Mouse (Mus musculus): ENCODE data around the gene Rabac1. TPM values are rescaled to one million over a fixed set of nuclear protein-coding genes. Genes with fewer than 3 reads are reported as not detected.

Rabac1 gene
- polyA plus RNA-seq, 1 experiment from 2014 or later = 126 TPM

- Histone ChIP-seq H3K4me1 (replicated peaks) (peaks cover 48% of the 10 kb centered on the region), H3K9me3 (no peaks in the 10 kb centered on the region), H3K36me3 (no peaks in the 10 kb centered on the region), H3K4me3 (no peak overlapping the region; the same call in 1 of the 2 replicates), H3K27me3 (ENCODE audit: insufficient read depth, poor library complexity, severe bottlenecking) (peaks cover 66% of the 10 kb centered on the region), H3K27ac (no peak overlapping the region)
- 85% methylated on average over 8 of the region's 8 CpGs for WGBS
- DNase-seq (ENCODE audit: low spot score) = no peak
Observed at GRCm38 (mm10) chr7:25003820-25004388, 31.4 kb upstream of the Rabac1 start.

DNA sequence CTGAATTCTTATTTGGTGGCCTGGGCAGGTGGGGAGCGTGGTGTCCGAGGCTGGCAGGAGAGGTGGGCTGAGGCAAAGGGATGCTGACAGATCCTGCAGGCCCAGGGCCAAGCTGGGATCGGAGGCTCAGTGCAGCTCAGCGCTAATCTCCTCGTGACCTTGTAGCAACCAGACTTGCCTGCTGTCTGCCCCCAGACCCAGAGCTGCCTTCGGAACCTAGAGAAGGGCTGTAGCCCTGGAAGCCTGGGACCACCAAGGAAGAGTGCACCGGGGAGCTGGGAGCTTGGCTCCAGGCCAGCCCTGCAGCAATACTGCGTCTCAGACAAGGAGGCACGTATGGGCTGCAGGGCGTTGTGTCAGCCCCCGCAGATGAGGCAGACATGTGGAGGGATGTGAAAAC lies 30.7 kb upstream of the Rabac1 start:
- DNase-seq (ENCODE audit: low spot score) = no peak
- H3K4me1 ChIP-seq (replicated peaks) = peaks cover 42% of the 10 kb centered on the region
- H3K9me3 ChIP-seq = no peaks in the 10 kb centered on the region
- no peak overlapping the region for H3K27ac ChIP-seq
- H3K4me3 ChIP-seq = no peak overlapping the region; the same call in 1 of the 2 replicates
- H3K36me3 ChIP-seq = no peaks in the 10 kb centered on the region
- H3K27me3 ChIP-seq (ENCODE audit: insufficient read depth, poor library complexity, severe bottlenecking) = peaks cover 60% of the 10 kb centered on the region
- WGBS = 66% methylated on average over 11 of the region's 11 CpGs

GRCm38 (mm10) chr7:25000711-25001110 lies 28.2 kb upstream of the Rabac1 start:
- H3K4me3 ChIP-seq = no peak overlapping the region
- no peak for DNase-seq (ENCODE audit: low spot score)
- H3K27ac ChIP-seq = no peak overlapping the region
- 77% methylated on average over 12 of the region's 12 CpGs for WGBS
- H3K9me3 ChIP-seq = no peaks in the 10 kb centered on the region
- H3K36me3 ChIP-seq = no peaks in the 10 kb centered on the region; the same call in 1 of the 2 replicates
- H3K27me3 ChIP-seq (ENCODE audit: insufficient read depth, poor library complexity, severe bottlenecking) = peaks cover 34% of the 10 kb centered on the region
- H3K4me1 ChIP-seq (replicated peaks) = peaks cover 24% of the 10 kb centered on the region

DNA sequence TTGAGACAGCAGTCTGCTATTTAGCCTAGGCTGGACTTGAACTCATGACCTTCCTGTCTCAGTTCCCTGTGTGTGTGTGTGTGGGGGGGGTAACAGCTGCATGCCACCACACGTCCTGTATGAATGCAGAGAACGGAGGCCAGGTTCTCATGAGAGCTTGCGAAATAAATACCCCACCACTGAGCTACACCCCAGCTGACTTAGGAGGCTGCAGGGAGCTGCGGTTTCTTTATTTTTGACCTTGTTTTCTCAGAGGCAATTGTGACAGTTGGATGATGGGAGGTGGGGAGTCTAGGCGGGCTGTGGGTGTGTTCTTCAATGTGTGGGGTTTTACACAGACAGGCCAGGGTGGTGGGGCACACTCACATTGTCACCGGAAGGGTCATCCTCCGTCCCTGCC lies 27.7 kb upstream of the Rabac1 start:
- H3K27me3 ChIP-seq (ENCODE audit: insufficient read depth, poor library complexity, severe bottlenecking) = peaks cover 29% of the 10 kb centered on the region
- no peak for DNase-seq (ENCODE audit: low spot score)
- no peaks in the 10 kb centered on the region; the same call in 1 of the 2 replicates for H3K36me3 ChIP-seq
- peaks cover 19% of the 10 kb centered on the region for H3K4me1 ChIP-seq (replicated peaks)
- no peak overlapping the region for H3K27ac ChIP-seq
- no peak overlapping the region for H3K4me3 ChIP-seq
- no peaks in the 10 kb centered on the region for H3K9me3 ChIP-seq
- WGBS = 81% methylated on average over 7 of the region's 7 CpGs

DNA sequence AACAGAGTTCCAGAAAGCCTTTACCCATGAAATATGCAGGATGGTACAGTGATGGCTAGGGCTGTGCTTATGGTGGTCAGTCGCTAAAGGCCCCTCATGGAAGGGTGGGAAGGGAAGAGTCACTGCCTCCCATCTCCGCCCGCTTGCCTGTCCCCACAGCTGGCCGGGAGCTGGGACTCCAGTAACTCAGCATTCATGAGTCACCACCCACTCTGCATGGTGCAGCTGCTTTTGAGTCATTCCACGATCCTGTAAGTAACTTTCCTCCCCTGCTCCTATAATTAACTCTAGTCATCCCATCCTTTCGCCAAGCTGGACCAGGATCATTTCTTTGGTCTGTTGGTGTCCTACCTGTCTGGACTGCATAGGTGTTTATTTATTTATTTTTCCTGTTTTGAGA lies 20.5 kb upstream of the Rabac1 start:
- 79% methylated on average over 6 of the region's 6 CpGs for WGBS
- Histone ChIP-seq H3K27ac (no peak overlapping the region), H3K4me3 (no peak overlapping the region), H3K9me3 (no peaks in the 10 kb centered on the region), H3K4me1 (replicated peaks) (no peaks in the 10 kb centered on the region), H3K27me3 (ENCODE audit: insufficient read depth, poor library complexity, severe bottlenecking) (no peaks in the 10 kb centered on the region), H3K36me3 (peaks cover 15% of the 10 kb centered on the region; the same call in 1 of the 2 replicates)
- no peak for DNase-seq (ENCODE audit: low spot score)

DNA sequence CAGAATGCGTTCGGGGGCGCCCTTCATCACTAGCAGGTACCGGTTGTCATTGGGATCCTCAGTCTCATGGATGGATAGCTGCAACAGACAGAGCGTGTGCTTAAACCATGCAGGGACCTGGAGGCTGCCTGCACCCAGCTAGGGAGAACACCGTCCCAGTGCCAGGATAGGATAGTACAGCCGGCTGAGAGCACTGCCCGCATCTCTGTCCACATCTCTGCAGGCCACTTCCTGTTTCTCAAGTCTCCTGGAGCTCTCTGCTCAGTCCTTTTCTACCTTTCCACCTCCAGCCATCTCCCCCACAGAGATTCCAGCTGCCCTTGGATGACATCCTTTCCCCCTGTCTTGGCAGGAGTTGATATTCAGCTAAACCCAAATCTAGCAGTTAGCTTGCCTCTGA lies 17.9 kb upstream of the Rabac1 start:
- Histone ChIP-seq H3K4me1 (replicated peaks) (no peaks in the 10 kb centered on the region), H3K27ac (no peak overlapping the region), H3K27me3 (ENCODE audit: insufficient read depth, poor library complexity, severe bottlenecking) (no peaks in the 10 kb centered on the region), H3K4me3 (no peak overlapping the region), H3K9me3 (no peaks in the 10 kb centered on the region), H3K36me3 (peaks cover 36% of the 10 kb centered on the region; the same call in 1 of the 2 replicates)
- no peak for DNase-seq (ENCODE audit: low spot score)
- WGBS = 83% methylated on average over 8 of the region's 8 CpGs

DNA sequence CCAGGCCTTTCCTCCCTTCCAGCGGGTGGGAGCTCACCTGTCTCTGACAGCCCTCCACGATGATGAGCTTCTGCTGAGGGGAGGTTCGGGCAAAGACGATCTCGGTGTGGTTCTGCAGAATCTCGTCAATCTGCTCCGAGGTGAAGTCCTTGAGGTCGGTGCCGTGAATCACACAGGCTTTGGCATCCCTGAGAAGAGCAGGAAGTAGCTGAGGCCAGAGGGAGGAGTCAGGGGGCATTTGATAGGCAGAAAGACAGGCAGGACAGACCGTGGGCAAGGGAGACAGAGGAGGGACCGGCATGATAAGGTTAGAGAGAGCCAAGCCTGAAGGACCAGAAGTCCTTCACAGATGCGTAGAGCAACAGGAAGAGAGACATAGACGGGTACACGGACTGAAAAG lies 15.4 kb upstream of the Rabac1 start:
- no peaks in the 10 kb centered on the region for H3K27me3 ChIP-seq (ENCODE audit: insufficient read depth, poor library complexity, severe bottlenecking)
- no peak overlapping the region for H3K4me3 ChIP-seq
- 88% methylated on average over 14 of the region's 14 CpGs for WGBS
- no peak for DNase-seq (ENCODE audit: low spot score)
- no peak overlapping the region for H3K27ac ChIP-seq
- no peaks in the 10 kb centered on the region; the same call in 1 of the 2 replicates for H3K9me3 ChIP-seq
- H3K36me3 ChIP-seq = peaks cover 32% of the 10 kb centered on the region; the same call in 1 of the 2 replicates
- no peaks in the 10 kb centered on the region for H3K4me1 ChIP-seq (replicated peaks)

GRCm38 (mm10) chr7:24985799-24986198 lies 13.2 kb upstream of the Rabac1 start:
- 71% methylated on average over 5 of the region's 5 CpGs for WGBS
- no peaks in the 10 kb centered on the region for H3K27me3 ChIP-seq (ENCODE audit: insufficient read depth, poor library complexity, severe bottlenecking)
- DNase-seq (ENCODE audit: low spot score) = no peak

DNA sequence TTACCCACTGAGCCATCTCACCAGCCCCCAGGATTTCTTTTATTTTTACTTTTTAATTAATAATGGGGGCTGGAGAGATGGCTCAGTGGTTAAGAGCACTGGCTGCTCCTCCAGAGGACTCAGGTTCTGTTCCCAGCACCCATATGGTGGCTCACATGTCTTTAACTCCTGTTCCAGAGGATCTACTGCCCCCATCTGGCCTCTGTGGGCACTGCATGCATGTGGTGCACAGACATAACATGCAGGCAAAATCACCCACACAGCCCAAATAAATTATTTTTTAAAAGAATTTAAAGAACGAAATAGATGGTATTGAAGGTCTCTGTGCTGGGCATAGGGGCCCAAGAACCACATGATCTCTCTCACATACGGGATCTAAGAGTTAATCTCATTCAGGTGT lies 11.8 kb upstream of the Rabac1 start:
- no peak overlapping the region for H3K4me3 ChIP-seq
- DNase-seq (ENCODE audit: low spot score) = no peak
- WGBS = 88% methylated on average over 2 of the region's 2 CpGs
- no peaks in the 10 kb centered on the region; the same call in 1 of the 2 replicates for H3K9me3 ChIP-seq
- peaks cover 38% of the 10 kb centered on the region; the same call in 1 of the 2 replicates for H3K36me3 ChIP-seq
- no peaks in the 10 kb centered on the region for H3K27me3 ChIP-seq (ENCODE audit: insufficient read depth, poor library complexity, severe bottlenecking)
- H3K27ac ChIP-seq = no peak overlapping the region
- no peaks in the 10 kb centered on the region for H3K4me1 ChIP-seq (replicated peaks)

More at GRCm38 (mm10) chr7:24985799-24986198, 13.2 kb upstream of the Rabac1 start:
- Histone ChIP-seq H3K27ac (no peak overlapping the region), H3K9me3 (no peaks in the 10 kb centered on the region; the same call in 1 of the 2 replicates), H3K4me3 (no peak overlapping the region), H3K36me3 (peaks cover 39% of the 10 kb centered on the region; the same call in 1 of the 2 replicates), H3K4me1 (replicated peaks) (no peaks in the 10 kb centered on the region)

- DNase-seq (ENCODE audit: low spot score) = no peak
- Histone ChIP-seq H3K9me3 (no peaks in the 10 kb centered on the region; the same call in none of the 2 replicates), H3K27me3 (ENCODE audit: insufficient read depth, poor library complexity, severe bottlenecking) (0 out of 2 replicates have a peak, but pooled peaks cover 3% of the 10 kb centered on the region), H3K4me1 (replicated peaks) (no peaks in the 10 kb centered on the region), H3K36me3 (peaks cover 44% of the 10 kb centered on the region), H3K4me3 (no peak overlapping the region), H3K27ac (no peak overlapping the region)
- WGBS = 88% methylated on average over 5 of the region's 5 CpGs
Observed at GRCm38 (mm10) chr7:24983396-24983795, 10.8 kb upstream of the Rabac1 start.

- Histone ChIP-seq H3K4me3 (no peak overlapping the region), H3K4me1 (replicated peaks) (no peaks in the 10 kb centered on the region), H3K36me3 (peaks cover 27% of the 10 kb centered on the region), H3K27ac (no peak overlapping the region), H3K27me3 (ENCODE audit: insufficient read depth, poor library complexity, severe bottlenecking) (0 out of 2 replicates have a peak, but pooled peaks cover 3% of the 10 kb centered on the region), H3K9me3 (no peaks in the 10 kb centered on the region; the same call in none of the 2 replicates)
- 82% methylated on average over 7 of the region's 7 CpGs for WGBS
- no peak for DNase-seq (ENCODE audit: low spot score)
Observed at GRCm38 (mm10) chr7:24980439-24980838, 7.9 kb upstream of the Rabac1 start.

DNA sequence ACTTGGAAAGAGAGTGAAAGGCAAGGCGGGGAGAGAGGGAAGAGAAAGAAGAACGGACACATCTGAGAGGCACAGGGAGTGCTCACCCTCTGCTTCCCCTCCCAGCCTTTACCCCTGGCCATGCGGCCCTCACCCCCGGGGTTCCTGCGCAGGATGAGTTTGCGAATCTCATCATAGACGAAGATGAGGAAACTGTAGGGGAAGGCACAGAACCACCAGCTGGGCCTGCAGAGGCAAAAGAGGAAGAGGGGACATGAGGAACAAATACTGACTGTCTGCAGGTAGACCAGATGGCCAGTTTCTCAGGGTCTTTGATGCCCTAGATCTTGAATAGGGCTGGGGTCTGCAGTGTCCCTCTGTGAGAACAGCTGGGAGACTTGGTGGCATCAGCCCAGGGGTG lies 6.2 kb upstream of the Rabac1 start:
- WGBS = 86% methylated on average over 7 of the region's 7 CpGs
- Histone ChIP-seq H3K9me3 (no peaks in the 10 kb centered on the region; the same call in 1 of the 2 replicates), H3K27me3 (ENCODE audit: insufficient read depth, poor library complexity, severe bottlenecking) (0 out of 2 replicates have a peak, but pooled peaks cover 3% of the 10 kb centered on the region), H3K27ac (no peak overlapping the region), H3K4me3 (no peak overlapping the region), H3K36me3 (peaks cover 27% of the 10 kb centered on the region), H3K4me1 (replicated peaks) (no peaks in the 10 kb centered on the region)
- no peak for DNase-seq (ENCODE audit: low spot score)

GRCm38 (mm10) chr7:24974893-24975595 lies 2.5 kb upstream of the Rabac1 start:
- peaks cover 16% of the 10 kb centered on the region for H3K4me1 ChIP-seq (replicated peaks)
- no peak overlapping the region for H3K27ac ChIP-seq
- H3K27me3 ChIP-seq (ENCODE audit: insufficient read depth, poor library complexity, severe bottlenecking) = 0 out of 2 replicates have a peak, but pooled peaks cover 3% of the 10 kb centered on the region
- 33% methylated on average over 9 of the region's 9 CpGs for WGBS
- H3K4me3 ChIP-seq = no peak overlapping the region
- no peaks in the 10 kb centered on the region; the same call in 1 of the 2 replicates for H3K9me3 ChIP-seq
- peak; percentile 31 for DNase-seq (ENCODE audit: low spot score)
- peaks cover 14% of the 10 kb centered on the region; the same call in 1 of the 2 replicates for H3K36me3 ChIP-seq
